Mouse (Mus musculus): Measurements from ENCODE around the gene Ldhb. TPM values are rescaled to one million over a fixed set of nuclear protein-coding genes. Genes with fewer than 3 reads are reported as not detected.
A peak's percentile ranks its signal among the peaks of the same experiment; 100 is the strongest.
"Not testable (repeated sequence)": the region's sequence is repeated elsewhere in the genome, so short reads cannot be mapped to it uniquely, and the experiment has no call there.

The Ldhb gene
- polyA plus RNA-seq, 1 experiment from 2014 or later: 1,022 TPM

GRCm38 (mm10) chr6:142502519-142503125, 5.1 kb downstream of the Ldhb start:
- WGBS: 63% methylated on average over 10 of the region's 10 CpGs
- peaks cover 39% of the 10 kb centered on the region for H3K36me3 ChIP-seq (ENCODE audit: insufficient read depth, low read length)
- H3K4me1 ChIP-seq (ENCODE audit: insufficient read depth, low read length): peaks cover 34% of the 10 kb centered on the region
- H3K4me2 ChIP-seq (replicated peaks; ENCODE audit: low read depth, low read length): peak overlapping the region; percentile 37
- ATAC-seq (ENCODE audit: low FRiP score, low TSS enrichment): peak; percentile 73
- no peaks in the 10 kb centered on the region for H3K9me3 ChIP-seq (ENCODE audit: low read length)
- peak overlapping the region; percentile 89 for H3K27ac ChIP-seq (ENCODE audit: low read length)
- H3K4me3 ChIP-seq (ENCODE audit: low read length): peak overlapping the region; percentile 3; the same call in 1 of the 2 replicates
- H3K27me3 ChIP-seq (ENCODE audit: insufficient read depth, low read length): no peaks in the 10 kb centered on the region
- no peak overlapping the region for H3K9ac ChIP-seq (replicated peaks; ENCODE audit: low read length)

GRCm38 (mm10) chr6:142490114-142490513, 17.6 kb downstream of the Ldhb start:
- H3K27ac ChIP-seq (ENCODE audit: low read length); H3K9me3 ChIP-seq (ENCODE audit: low read length); H3K4me1 ChIP-seq (ENCODE audit: insufficient read depth, low read length); ATAC-seq (ENCODE audit: low FRiP score, low TSS enrichment); H3K27me3 ChIP-seq (ENCODE audit: insufficient read depth, low read length); H3K4me2 ChIP-seq (replicated peaks; ENCODE audit: low read depth, low read length); H3K9ac ChIP-seq (replicated peaks; ENCODE audit: low read length); H3K4me3 ChIP-seq (ENCODE audit: low read length): not testable (repeated sequence)
- WGBS: 95% methylated on average over 6 of the region's 6 CpGs
- peaks cover 47% of the 10 kb centered on the region for H3K36me3 ChIP-seq (ENCODE audit: insufficient read depth, low read length)

GRCm38 (mm10) chr6:142487638-142488037, 20.1 kb downstream of the Ldhb start:
- Histone ChIP-seq H3K4me2 (replicated peaks; ENCODE audit: low read depth, low read length) (no peak overlapping the region), H3K9ac (replicated peaks; ENCODE audit: low read length) (no peak overlapping the region), H3K4me1 (ENCODE audit: insufficient read depth, low read length) (no peaks in the 10 kb centered on the region), H3K9me3 (ENCODE audit: low read length) (no peaks in the 10 kb centered on the region), H3K27me3 (ENCODE audit: insufficient read depth, low read length) (no peaks in the 10 kb centered on the region), H3K4me3 (ENCODE audit: low read length) (no peak overlapping the region), H3K27ac (ENCODE audit: low read length) (no peak overlapping the region), H3K36me3 (ENCODE audit: insufficient read depth, low read length) (peaks cover 39% of the 10 kb centered on the region)
- ATAC-seq (ENCODE audit: low FRiP score, low TSS enrichment): no peak
- 89% methylated on average over 9 of the region's 9 CpGs for WGBS

GRCm38 (mm10) chr6:142485478-142486123, 22.2 kb downstream of the Ldhb start:
- ATAC-seq (ENCODE audit: low FRiP score, low TSS enrichment): no peak
- H3K27me3 ChIP-seq (ENCODE audit: insufficient read depth, low read length): no peaks in the 10 kb centered on the region
- WGBS: 81% methylated on average over 4 of the region's 4 CpGs

GRCm38 (mm10) chr6:142477239-142477638, 30.5 kb downstream of the Ldhb start:
- Histone ChIP-seq H3K4me3 (ENCODE audit: low read length) (no peak overlapping the region), H3K27me3 (ENCODE audit: insufficient read depth, low read length) (no peaks in the 10 kb centered on the region), H3K9ac (replicated peaks; ENCODE audit: low read length) (no peak overlapping the region), H3K9me3 (ENCODE audit: low read length) (no peaks in the 10 kb centered on the region), H3K4me2 (replicated peaks; ENCODE audit: low read depth, low read length) (no peak overlapping the region), H3K27ac (ENCODE audit: low read length) (no peak overlapping the region), H3K4me1 (ENCODE audit: insufficient read depth, low read length) (no peaks in the 10 kb centered on the region), H3K36me3 (ENCODE audit: insufficient read depth, low read length) (no peaks in the 10 kb centered on the region)
- no peak for ATAC-seq (ENCODE audit: low FRiP score, low TSS enrichment)
- 77% methylated on average over 7 of the region's 7 CpGs for WGBS

More at GRCm38 (mm10) chr6:142485478-142486123, 22.2 kb downstream of the Ldhb start:
- Histone ChIP-seq H3K36me3 (ENCODE audit: insufficient read depth, low read length) (peaks cover 30% of the 10 kb centered on the region), H3K4me3 (ENCODE audit: low read length) (no peak overlapping the region), H3K9me3 (ENCODE audit: low read length) (no peaks in the 10 kb centered on the region), H3K4me2 (replicated peaks; ENCODE audit: low read depth, low read length) (no peak overlapping the region), H3K4me1 (ENCODE audit: insufficient read depth, low read length) (no peaks in the 10 kb centered on the region), H3K27ac (ENCODE audit: low read length) (no peak overlapping the region), H3K9ac (replicated peaks; ENCODE audit: low read length) (no peak overlapping the region)

- Histone ChIP-seq H3K27ac (ENCODE audit: low read length) (no peak within 1 kb of the TSS), H3K9me3 (ENCODE audit: low read length) (no peaks in the 10 kb centered on the region), H3K4me3 (ENCODE audit: low read length) (no peak within 1 kb of the TSS), H3K27me3 (ENCODE audit: insufficient read depth, low read length) (no peaks in the 10 kb centered on the region; the same call in 1 of the 2 replicates), H3K9ac (replicated peaks; ENCODE audit: low read length) (no peak within 1 kb of the TSS), H3K36me3 (ENCODE audit: insufficient read depth, low read length) (no peaks in the 10 kb centered on the region), H3K4me1 (ENCODE audit: insufficient read depth, low read length) (no peaks in the 10 kb centered on the region), H3K4me2 (replicated peaks; ENCODE audit: low read depth, low read length) (no peak within 1 kb of the TSS)
- 57% methylated on average over 4 of the region's 4 CpGs for WGBS
- no peak for ATAC-seq (ENCODE audit: low FRiP score, low TSS enrichment)
Observed at GRCm38 (mm10) chr6:142472801-142473203, 35.0 kb downstream of the Ldhb start, which contains the start of gene Gys2. Gys2 (minus strand) TSS chr6:142473109.

GRCm38 (mm10) chr6:142471141-142471540, 36.6 kb downstream of the Ldhb start:
- no peak overlapping the region for H3K27ac ChIP-seq (ENCODE audit: low read length)
- no peak for ATAC-seq (ENCODE audit: low FRiP score, low TSS enrichment)
- no peak overlapping the region for H3K4me2 ChIP-seq (replicated peaks; ENCODE audit: low read depth, low read length)
- H3K36me3 ChIP-seq (ENCODE audit: insufficient read depth, low read length): no peaks in the 10 kb centered on the region
- no peaks in the 10 kb centered on the region for H3K9me3 ChIP-seq (ENCODE audit: low read length)
- no peak overlapping the region for H3K4me3 ChIP-seq (ENCODE audit: low read length)
- WGBS: 81% methylated on average over 8 of the region's 8 CpGs
- H3K9ac ChIP-seq (replicated peaks; ENCODE audit: low read length): no peak overlapping the region
- no peaks in the 10 kb centered on the region for H3K4me1 ChIP-seq (ENCODE audit: insufficient read depth, low read length)
- no peaks in the 10 kb centered on the region; the same call in 1 of the 2 replicates for H3K27me3 ChIP-seq (ENCODE audit: insufficient read depth, low read length)

- ATAC-seq (ENCODE audit: low FRiP score, low TSS enrichment): no peak
- H3K27ac ChIP-seq (ENCODE audit: low read length): no peak overlapping the region
- WGBS: 59% methylated on average over 4 of the region's 4 CpGs
- H3K36me3 ChIP-seq (ENCODE audit: insufficient read depth, low read length): no peaks in the 10 kb centered on the region
- H3K4me2 ChIP-seq (replicated peaks; ENCODE audit: low read depth, low read length): no peak overlapping the region
- H3K4me3 ChIP-seq (ENCODE audit: low read length): no peak overlapping the region
- no peaks in the 10 kb centered on the region for H3K4me1 ChIP-seq (ENCODE audit: insufficient read depth, low read length)
- no peak overlapping the region for H3K9ac ChIP-seq (replicated peaks; ENCODE audit: low read length)
- H3K9me3 ChIP-seq (ENCODE audit: low read length): no peaks in the 10 kb centered on the region
- no peaks in the 10 kb centered on the region; the same call in 1 of the 2 replicates for H3K27me3 ChIP-seq (ENCODE audit: insufficient read depth, low read length)
Observed at GRCm38 (mm10) chr6:142469602-142470001, 38.2 kb downstream of the Ldhb start.

- H3K27ac ChIP-seq (ENCODE audit: low read length): no peak overlapping the region
- no peaks in the 10 kb centered on the region for H3K9me3 ChIP-seq (ENCODE audit: low read length)
- ATAC-seq (ENCODE audit: low FRiP score, low TSS enrichment): no peak
- no peaks in the 10 kb centered on the region for H3K27me3 ChIP-seq (ENCODE audit: insufficient read depth, low read length)
- no peak overlapping the region for H3K9ac ChIP-seq (replicated peaks; ENCODE audit: low read length)
- no peaks in the 10 kb centered on the region for H3K4me1 ChIP-seq (ENCODE audit: insufficient read depth, low read length)
- no peaks in the 10 kb centered on the region for H3K36me3 ChIP-seq (ENCODE audit: insufficient read depth, low read length)
- no peak overlapping the region for H3K4me3 ChIP-seq (ENCODE audit: low read length)
- no peak overlapping the region for H3K4me2 ChIP-seq (replicated peaks; ENCODE audit: low read depth, low read length)
- WGBS: 89% methylated on average over 6 of the region's 6 CpGs
Observed at GRCm38 (mm10) chr6:142462194-142462593, 45.6 kb downstream of the Ldhb start.

- Histone ChIP-seq H3K9ac (replicated peaks; ENCODE audit: low read length) (no peak overlapping the region), H3K9me3 (ENCODE audit: low read length) (no peaks in the 10 kb centered on the region), H3K4me3 (ENCODE audit: low read length) (no peak overlapping the region), H3K4me1 (ENCODE audit: insufficient read depth, low read length) (no peaks in the 10 kb centered on the region), H3K27me3 (ENCODE audit: insufficient read depth, low read length) (no peaks in the 10 kb centered on the region), H3K4me2 (replicated peaks; ENCODE audit: low read depth, low read length) (no peak overlapping the region), H3K27ac (ENCODE audit: low read length) (no peak overlapping the region), H3K36me3 (ENCODE audit: insufficient read depth, low read length) (no peaks in the 10 kb centered on the region)
- ATAC-seq (ENCODE audit: low FRiP score, low TSS enrichment): no peak
- WGBS: 74% methylated on average over 14 of the region's 14 CpGs
Observed at GRCm38 (mm10) chr6:142459017-142459678, 48.6 kb downstream of the Ldhb start.
